Mouse (Mus musculus): ENCODE measurements around the gene Abcb4. TPM values are rescaled to one million over a fixed set of nuclear protein-coding genes. Genes with fewer than 3 reads are reported as not detected.
"Not testable (repeated sequence)": the region's sequence is repeated elsewhere in the genome, so short reads cannot be mapped to it uniquely, and the experiment has no call there.

The Abcb4 gene
- total RNA-seq (2021) (10 to 100 TPM; 14.2 to 19.0 TPM), polyA plus RNA-seq (2012; rRNA removed) (7.1 and 10.1 TPM in 2 replicates)
- long read RNA-seq, full-length matches to known transcripts: 5 of 24 reads
- long read RNA-seq, partial matches to known transcripts: 7 of 24 reads
- long read RNA-seq, other reads (novel, unspliced or antisense): 12 of 24 reads

DNA sequence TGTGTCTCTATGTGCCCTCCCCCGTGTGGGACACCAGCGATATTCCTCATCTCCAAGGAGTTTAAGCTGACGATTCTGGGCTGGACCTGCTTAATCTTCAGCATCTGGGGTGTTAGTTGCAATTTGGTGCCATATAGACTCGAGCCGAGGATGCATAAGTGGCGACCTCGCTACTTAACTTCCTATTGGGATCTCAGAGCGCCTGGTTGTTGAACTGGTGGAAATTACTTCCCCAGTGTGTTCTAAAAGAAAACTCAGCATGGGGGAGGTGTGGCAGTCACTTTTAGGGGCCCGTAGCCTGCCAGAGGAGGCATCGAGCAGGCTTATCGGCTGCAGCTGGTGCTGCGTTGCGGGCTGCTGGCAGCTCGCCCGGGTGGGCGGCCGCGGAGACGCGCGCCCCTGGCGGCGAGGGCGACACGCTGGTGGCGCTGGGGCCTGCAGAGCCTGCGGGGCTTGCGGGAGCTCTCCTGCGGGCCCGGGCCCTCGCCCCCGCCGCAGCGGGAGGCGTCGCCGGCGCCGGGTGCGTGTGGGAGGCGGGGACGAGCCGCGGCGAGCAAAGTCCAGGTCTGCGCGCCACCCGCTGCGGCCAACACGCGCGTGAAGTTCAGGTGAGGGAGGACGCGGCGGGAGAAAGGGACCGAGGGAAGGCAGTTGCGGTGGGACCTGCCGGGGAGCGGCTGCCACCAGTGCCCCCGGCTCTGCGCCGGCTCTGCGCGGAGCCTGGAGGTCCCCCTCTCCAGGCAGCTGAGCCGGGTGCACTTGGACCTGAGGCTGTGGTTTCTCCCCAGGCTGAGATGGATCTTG lies at the start of gene Abcb4:
TSS of gene Abcb4 (plus strand) at position 418 of the 804 bp plus-strand sequence.
- Histone ChIP-seq H3K27ac (peak within 1 kb of the TSS; percentile 64), H3K4me3 (peak within 1 kb of the TSS; percentile 65), H3K9ac (ENCODE audit: low read depth, low read length) (peak within 1 kb of the TSS; percentile 87), H3K4me1 (ENCODE audit: control insufficient read depth, insufficient read depth, low read length) (peaks cover 2% of the 10 kb centered on the region), H3K27me3 (ENCODE audit: control insufficient read depth, insufficient read depth, low read length) (no peaks in the 10 kb centered on the region), H3K36me3 (ENCODE audit: control insufficient read depth, insufficient read depth, low read length) (no peaks in the 10 kb centered on the region), H3K79me2 (replicated peaks; ENCODE audit: control insufficient read depth, insufficient read depth, low read length) (no peaks in the 10 kb centered on the region)
- DNase-seq: peak; percentile 78 to 83
- TF ChIP-seq EP300 (IDR thresholded peaks at IDR 0.05; ENCODE audit: insufficient read depth, low read depth, low read length) (no peak), CTCF (IDR thresholded peaks at IDR 0.05) (peak; percentile 74)
- under 1% methylated on average over 65 of the region's 65 CpGs for WGBS
- intact Hi-C loops (cut with DNase I): loop anchor here (5.0 kb wide), 1 partner anchor 104 kb away; the partner anchor contains the start of gene Crot

DNA sequence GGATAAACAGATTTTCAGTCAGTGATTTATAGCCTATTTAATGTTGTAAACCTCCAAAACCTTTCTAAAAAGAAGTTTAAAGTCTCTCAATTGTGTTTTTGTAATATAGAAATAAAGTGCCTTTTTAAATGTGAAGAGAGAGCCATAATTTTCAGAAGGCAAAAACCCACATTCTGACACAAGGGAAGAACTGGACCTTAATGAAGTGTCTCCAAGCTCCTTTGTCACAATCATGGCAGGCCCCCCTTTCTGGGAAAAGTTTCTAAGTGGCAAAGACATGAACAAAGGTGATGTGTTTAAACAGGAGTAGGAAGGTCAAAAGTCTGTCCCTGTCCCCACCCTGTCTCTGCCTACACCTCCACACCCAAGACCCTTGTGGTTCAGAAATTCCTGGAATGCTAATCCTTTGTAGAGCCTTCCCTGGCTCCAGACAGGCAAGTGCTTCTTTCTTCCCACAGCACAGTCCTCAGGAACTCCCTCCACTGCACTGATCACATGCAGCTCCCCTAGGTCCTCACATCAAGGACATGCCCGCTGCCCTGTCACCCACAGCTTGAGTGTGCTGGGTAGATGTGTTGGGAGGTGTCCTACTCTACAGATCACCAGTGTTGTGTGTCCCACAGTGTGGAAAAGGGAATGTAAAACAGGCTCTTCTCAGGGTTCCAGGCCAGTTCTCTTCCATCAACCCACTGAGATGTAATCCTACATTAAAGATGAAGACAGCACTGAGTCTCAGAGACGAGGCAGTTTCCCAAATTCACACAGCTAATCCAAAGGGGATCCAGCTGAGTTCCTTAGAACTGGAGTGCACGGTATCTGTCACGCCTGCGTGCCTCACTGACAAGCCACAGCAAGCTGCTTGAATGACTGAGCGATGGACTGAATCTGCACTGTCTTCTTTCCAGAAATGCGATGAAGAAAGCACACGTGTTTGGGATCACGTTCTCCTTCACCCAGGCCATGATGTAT lies 44.6 kb upstream of the Abcb4 start:
- H3K36me3 ChIP-seq (ENCODE audit: control insufficient read depth, insufficient read depth, low read length); H3K27ac ChIP-seq; H3K79me2 ChIP-seq (replicated peaks; ENCODE audit: control insufficient read depth, insufficient read depth, low read length); H3K9ac ChIP-seq (ENCODE audit: low read depth, low read length); intact Hi-C loops (cut with DNase I); H3K27me3 ChIP-seq (ENCODE audit: control insufficient read depth, insufficient read depth, low read length); H3K4me3 ChIP-seq; DNase-seq; H3K4me1 ChIP-seq (ENCODE audit: control insufficient read depth, insufficient read depth, low read length): not testable (repeated sequence)
- WGBS: 82% methylated on average over 7 of the region's 9 CpGs

DNA sequence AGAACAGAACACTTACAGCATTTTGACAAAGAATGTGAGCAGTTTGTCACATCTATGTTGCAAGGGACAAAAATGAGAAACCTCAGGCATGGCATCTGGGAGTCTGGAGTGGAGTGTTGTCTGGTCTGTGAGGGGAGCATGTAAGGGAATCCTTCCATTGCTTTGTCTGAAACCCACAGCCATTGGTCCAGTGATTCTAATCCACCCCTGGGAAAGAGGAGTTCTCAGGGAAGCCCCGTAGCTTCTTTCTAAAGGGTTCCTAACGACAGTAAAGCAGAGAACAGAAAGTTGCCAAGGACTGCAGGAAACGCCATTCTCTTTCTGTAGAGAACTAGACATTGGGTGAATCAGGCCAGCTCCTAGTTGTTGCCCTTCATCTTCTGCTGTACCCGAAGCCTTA lies 42.7 kb upstream of the Abcb4 start:
- WGBS: 67% methylated on average over 4 of the region's 4 CpGs
- no peak for TF ChIP-seq POLR2A (IDR thresholded peaks at IDR 0.05; ENCODE audit: insufficient read depth, low read depth, low read length)
- TF ChIP-seq EP300 (IDR thresholded peaks at IDR 0.05; ENCODE audit: insufficient read depth, low read depth, low read length): no peak
- no peak for TF ChIP-seq CTCF (IDR thresholded peaks at IDR 0.05)
- DNase-seq: no peak
- H3K9ac ChIP-seq (ENCODE audit: low read depth, low read length): no peak overlapping the region
- no peaks in the 10 kb centered on the region for H3K79me2 ChIP-seq (replicated peaks; ENCODE audit: control insufficient read depth, insufficient read depth, low read length)
- H3K4me3 ChIP-seq: no peak overlapping the region
- no peaks in the 10 kb centered on the region for H3K36me3 ChIP-seq (ENCODE audit: control insufficient read depth, insufficient read depth, low read length)
- intact Hi-C loops (cut with DNase I): no loop called here
- no peak overlapping the region for H3K27ac ChIP-seq
- no peaks in the 10 kb centered on the region for H3K27me3 ChIP-seq (ENCODE audit: control insufficient read depth, insufficient read depth, low read length)
- no peaks in the 10 kb centered on the region for H3K4me1 ChIP-seq (ENCODE audit: control insufficient read depth, insufficient read depth, low read length)

DNA sequence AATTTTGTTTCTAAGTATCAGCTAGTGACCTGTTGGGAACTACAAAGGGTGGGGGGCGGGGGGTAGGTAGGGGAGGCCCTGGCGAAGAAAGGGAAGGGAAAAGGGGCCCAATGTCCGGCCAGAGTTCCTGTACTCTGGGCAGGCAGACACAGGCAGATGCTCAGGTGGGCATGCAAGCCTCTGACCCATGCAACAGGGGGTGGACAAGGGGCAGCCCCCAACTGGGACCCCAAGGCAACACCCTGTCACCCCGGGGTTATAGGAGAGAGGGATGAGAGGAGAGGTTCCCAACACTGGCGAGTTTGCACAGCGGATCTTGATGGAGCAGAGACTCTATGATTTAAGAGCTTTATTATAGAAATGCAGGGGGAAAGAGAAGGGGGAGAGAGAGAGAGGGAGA lies 36.3 kb upstream of the Abcb4 start:
- intact Hi-C loops (cut with DNase I): no loop called here
- Histone ChIP-seq H3K4me3 (no peak overlapping the region), H3K36me3 (ENCODE audit: control insufficient read depth, insufficient read depth, low read length) (no peaks in the 10 kb centered on the region), H3K79me2 (replicated peaks; ENCODE audit: control insufficient read depth, insufficient read depth, low read length) (no peaks in the 10 kb centered on the region), H3K27ac (no peak overlapping the region), H3K4me1 (ENCODE audit: control insufficient read depth, insufficient read depth, low read length) (no peaks in the 10 kb centered on the region), H3K9ac (ENCODE audit: low read depth, low read length) (no peak overlapping the region), H3K27me3 (ENCODE audit: control insufficient read depth, insufficient read depth, low read length) (no peaks in the 10 kb centered on the region)
- DNase-seq: no peak
- TF ChIP-seq EP300 (IDR thresholded peaks at IDR 0.05; ENCODE audit: insufficient read depth, low read depth, low read length) (no peak), POLR2A (IDR thresholded peaks at IDR 0.05; ENCODE audit: insufficient read depth, low read depth, low read length) (no peak), CTCF (IDR thresholded peaks at IDR 0.05) (no peak)
- 72% methylated on average over 6 of the region's 6 CpGs for whole genome bisulfite sequencing

DNA sequence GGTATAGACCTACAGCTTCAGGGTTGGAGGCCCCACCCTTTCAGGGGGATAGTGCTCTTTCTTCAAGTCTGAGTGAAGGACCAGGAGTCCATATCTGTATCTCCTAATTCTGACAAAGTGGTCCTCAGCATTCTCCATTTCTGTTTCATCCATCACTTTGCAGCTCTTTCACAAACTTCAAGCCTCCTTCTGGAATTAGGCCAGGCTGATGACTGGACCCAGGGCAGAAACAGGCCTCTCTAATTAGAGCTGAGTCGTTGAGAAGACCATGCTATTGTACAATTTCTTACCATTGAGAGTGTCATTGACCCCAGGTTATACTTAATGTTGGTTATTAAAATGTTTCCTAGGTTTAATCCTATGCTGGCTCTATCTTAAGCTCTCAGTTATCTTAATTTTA lies 31.7 kb upstream of the Abcb4 start:
- Histone ChIP-seq H3K27me3 (ENCODE audit: control insufficient read depth, insufficient read depth, low read length) (no peaks in the 10 kb centered on the region), H3K4me3 (no peak overlapping the region), H3K9ac (ENCODE audit: low read depth, low read length) (no peak overlapping the region), H3K4me1 (ENCODE audit: control insufficient read depth, insufficient read depth, low read length) (peaks cover 7% of the 10 kb centered on the region), H3K27ac (no peak overlapping the region), H3K36me3 (ENCODE audit: control insufficient read depth, insufficient read depth, low read length) (no peaks in the 10 kb centered on the region; the same call in none of the 2 replicates), H3K79me2 (replicated peaks; ENCODE audit: control insufficient read depth, insufficient read depth, low read length) (no peaks in the 10 kb centered on the region)
- 53% methylated on average over 1 of the region's 1 CpGs for WGBS
- no peak for DNase-seq
- intact Hi-C loops (cut with DNase I): loop anchor here (10.0 kb wide), 1 partner anchor 193 kb away; no protein-coding TSS in a partner anchor
- TF ChIP-seq EP300 (IDR thresholded peaks at IDR 0.05; ENCODE audit: insufficient read depth, low read depth, low read length): no peak
- no peak for TF ChIP-seq CTCF (IDR thresholded peaks at IDR 0.05)
- no peak for TF ChIP-seq POLR2A (IDR thresholded peaks at IDR 0.05; ENCODE audit: insufficient read depth, low read depth, low read length)
